Mouse (Mus musculus): Measurements from ENCODE around the gene Pou2f1.

DNA sequence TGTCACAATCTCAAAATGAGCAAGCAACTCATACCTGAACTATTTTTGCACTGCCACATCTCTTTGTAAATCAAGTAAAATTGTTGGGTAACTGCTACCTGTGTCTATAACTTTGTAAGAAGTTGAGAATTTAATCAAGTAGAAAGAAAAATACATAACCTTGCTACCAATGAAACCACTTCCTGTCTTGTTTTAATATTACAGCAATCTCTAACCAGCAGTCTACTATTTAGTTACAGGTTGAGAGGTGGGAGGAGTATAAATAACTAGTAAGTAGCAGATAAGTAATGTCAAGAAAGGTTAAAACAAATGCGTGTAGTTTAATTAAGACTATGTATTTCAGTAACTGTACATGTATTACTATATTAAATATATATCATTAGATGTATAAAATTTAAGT lies 7.6 kb upstream of the Pou2f1 start:
- TF ChIP-seq POLR2A (IDR thresholded peaks at IDR 0.05; ENCODE audit: borderline replicate concordance, extremely low read depth, insufficient read depth, insufficient read length, poor library complexity, severe bottlenecking) (no peak), CTCF (IDR thresholded peaks at IDR 0.05; ENCODE audit: borderline replicate concordance, extremely low read depth, insufficient read depth, insufficient read length) (no peak)
